Mouse (Mus musculus): ENCODE measurements at regions not wholly inside any gene's neighbourhood (a gene's known extent, or its start where the extent isn't known, plus 50 kb on each side); places are given as distances from the start of the nearest gene placed in this dataset.

GRCm38 (mm10) chr13:69867296-69868065 is 65.3 kb downstream of the Med10 start:
- Histone ChIP-seq H3K27me3 (ENCODE audit: control insufficient read depth, insufficient read depth, low read length) (no peaks in the 10 kb centered on the region), H3K9ac (replicated peaks; ENCODE audit: low read depth, low read length) (no peak overlapping the region), H3K9me3 (ENCODE audit: control insufficient read depth, low read depth, low read length) (no peaks in the 10 kb centered on the region), H3K4me2 (replicated peaks; ENCODE audit: low read depth, low read length) (no peak overlapping the region), H3K27ac (ENCODE audit: low read length) (no peak overlapping the region), H3K36me3 (ENCODE audit: control insufficient read depth, insufficient read depth, low read length) (no peaks in the 10 kb centered on the region), H3K4me3 (ENCODE audit: low read depth, low read length) (no peak overlapping the region), H3K4me1 (ENCODE audit: control insufficient read depth, insufficient read depth, low read length) (no peaks in the 10 kb centered on the region)
- 84% methylated on average over 15 of the region's 15 CpGs for WGBS
- no peak for ATAC-seq (ENCODE audit: insufficient number of reproducible peaks, insufficient read depth, low FRiP score, low read depth)

- Histone ChIP-seq H3K36me3 (ENCODE audit: control insufficient read depth, insufficient read depth, low read length) (no peaks in the 10 kb centered on the region), H3K4me2 (replicated peaks; ENCODE audit: low read depth, low read length) (no peak overlapping the region), H3K9me3 (ENCODE audit: control insufficient read depth, low read depth, low read length) (no peaks in the 10 kb centered on the region), H3K4me3 (ENCODE audit: low read depth, low read length) (no peak overlapping the region), H3K27ac (ENCODE audit: low read length) (no peak overlapping the region), H3K27me3 (ENCODE audit: control insufficient read depth, insufficient read depth, low read length) (no peaks in the 10 kb centered on the region), H3K9ac (replicated peaks; ENCODE audit: low read depth, low read length) (no peak overlapping the region), H3K4me1 (ENCODE audit: control insufficient read depth, insufficient read depth, low read length) (no peaks in the 10 kb centered on the region)
- ATAC-seq (ENCODE audit: insufficient number of reproducible peaks, insufficient read depth, low FRiP score, low read depth): 0 out of 2 replicates have a peak, but pooled peaks have one; percentile 37
- 19% methylated on average over 5 of the region's 5 CpGs for WGBS
Measured at GRCm38 (mm10) chr13:69896536-69896935, 94.3 kb downstream of the Med10 start.

GRCm38 (mm10) chr13:69901139-69901538 is 98.9 kb downstream of the Med10 start:
- no peak overlapping the region for H3K27ac ChIP-seq (ENCODE audit: low read length)
- no peaks in the 10 kb centered on the region for H3K27me3 ChIP-seq (ENCODE audit: control insufficient read depth, insufficient read depth, low read length)
- H3K9ac ChIP-seq (replicated peaks; ENCODE audit: low read depth, low read length): no peak overlapping the region
- H3K4me2 ChIP-seq (replicated peaks; ENCODE audit: low read depth, low read length): no peak overlapping the region
- H3K4me1 ChIP-seq (ENCODE audit: control insufficient read depth, insufficient read depth, low read length): no peaks in the 10 kb centered on the region
- no peak overlapping the region for H3K4me3 ChIP-seq (ENCODE audit: low read depth, low read length)
- no peak for ATAC-seq (ENCODE audit: insufficient number of reproducible peaks, insufficient read depth, low FRiP score, low read depth)
- H3K36me3 ChIP-seq (ENCODE audit: control insufficient read depth, insufficient read depth, low read length): no peaks in the 10 kb centered on the region
- no peaks in the 10 kb centered on the region for H3K9me3 ChIP-seq (ENCODE audit: control insufficient read depth, low read depth, low read length)

GRCm38 (mm10) chr13:69906802-69907537 is 104.8 kb downstream of the Med10 start:
- ATAC-seq (ENCODE audit: insufficient number of reproducible peaks, insufficient read depth, low FRiP score, low read depth): no peak
- Histone ChIP-seq H3K4me1 (ENCODE audit: control insufficient read depth, insufficient read depth, low read length) (no peaks in the 10 kb centered on the region), H3K9me3 (ENCODE audit: control insufficient read depth, low read depth, low read length) (no peaks in the 10 kb centered on the region), H3K4me2 (replicated peaks; ENCODE audit: low read depth, low read length) (no peak overlapping the region), H3K27me3 (ENCODE audit: control insufficient read depth, insufficient read depth, low read length) (no peaks in the 10 kb centered on the region), H3K9ac (replicated peaks; ENCODE audit: low read depth, low read length) (no peak overlapping the region), H3K27ac (ENCODE audit: low read length) (no peak overlapping the region), H3K4me3 (ENCODE audit: low read depth, low read length) (no peak overlapping the region), H3K36me3 (ENCODE audit: control insufficient read depth, insufficient read depth, low read length) (no peaks in the 10 kb centered on the region)
- WGBS: 49% methylated on average over 15 of the region's 15 CpGs

GRCm38 (mm10) chr13:69915796-69916195 is 113.6 kb downstream of the Med10 start:
- Histone ChIP-seq H3K27ac (ENCODE audit: low read length) (no peak overlapping the region), H3K4me3 (ENCODE audit: low read depth, low read length) (no peak overlapping the region), H3K9me3 (ENCODE audit: control insufficient read depth, low read depth, low read length) (no peaks in the 10 kb centered on the region), H3K36me3 (ENCODE audit: control insufficient read depth, insufficient read depth, low read length) (no peaks in the 10 kb centered on the region), H3K9ac (replicated peaks; ENCODE audit: low read depth, low read length) (no peak overlapping the region), H3K4me1 (ENCODE audit: control insufficient read depth, insufficient read depth, low read length) (no peaks in the 10 kb centered on the region), H3K4me2 (replicated peaks; ENCODE audit: low read depth, low read length) (no peak overlapping the region), H3K27me3 (ENCODE audit: control insufficient read depth, insufficient read depth, low read length) (no peaks in the 10 kb centered on the region)
- ATAC-seq (ENCODE audit: insufficient number of reproducible peaks, insufficient read depth, low FRiP score, low read depth): no peak
- 55% methylated on average over 3 of the region's 3 CpGs for WGBS

GRCm38 (mm10) chr13:69932695-69933550 is 130.7 kb downstream of the Med10 start:
- no peaks in the 10 kb centered on the region for H3K4me1 ChIP-seq (ENCODE audit: control insufficient read depth, insufficient read depth, low read length)
- no peak overlapping the region for H3K4me3 ChIP-seq (ENCODE audit: low read depth, low read length)
- H3K27ac ChIP-seq (ENCODE audit: low read length): no peak overlapping the region
- no peaks in the 10 kb centered on the region for H3K36me3 ChIP-seq (ENCODE audit: control insufficient read depth, insufficient read depth, low read length)
- H3K4me2 ChIP-seq (replicated peaks; ENCODE audit: low read depth, low read length): no peak overlapping the region
- ATAC-seq (ENCODE audit: insufficient number of reproducible peaks, insufficient read depth, low FRiP score, low read depth): no peak
- WGBS: 80% methylated on average over 9 of the region's 9 CpGs
- no peaks in the 10 kb centered on the region for H3K9me3 ChIP-seq (ENCODE audit: control insufficient read depth, low read depth, low read length)
- no peak overlapping the region for H3K9ac ChIP-seq (replicated peaks; ENCODE audit: low read depth, low read length)
- no peaks in the 10 kb centered on the region for H3K27me3 ChIP-seq (ENCODE audit: control insufficient read depth, insufficient read depth, low read length)

- no peak overlapping the region for H3K4me2 ChIP-seq (replicated peaks; ENCODE audit: low read depth, low read length)
- 63% methylated on average over 6 of the region's 6 CpGs for WGBS
- no peaks in the 10 kb centered on the region for H3K4me1 ChIP-seq (ENCODE audit: control insufficient read depth, insufficient read depth, low read length)
- H3K36me3 ChIP-seq (ENCODE audit: control insufficient read depth, insufficient read depth, low read length): no peaks in the 10 kb centered on the region
- no peaks in the 10 kb centered on the region for H3K9me3 ChIP-seq (ENCODE audit: control insufficient read depth, low read depth, low read length)
- no peak overlapping the region for H3K27ac ChIP-seq (ENCODE audit: low read length)
- no peak overlapping the region for H3K9ac ChIP-seq (replicated peaks; ENCODE audit: low read depth, low read length)
- no peak overlapping the region for H3K4me3 ChIP-seq (ENCODE audit: low read depth, low read length)
- no peak for ATAC-seq (ENCODE audit: insufficient number of reproducible peaks, insufficient read depth, low FRiP score, low read depth)
- no peaks in the 10 kb centered on the region for H3K27me3 ChIP-seq (ENCODE audit: control insufficient read depth, insufficient read depth, low read length)
Measured at GRCm38 (mm10) chr13:69933551-69933845, 131.3 kb downstream of the Med10 start.

GRCm38 (mm10) chr13:69939791-69940190 is 137.6 kb downstream of the Med10 start:
- Histone ChIP-seq H3K27ac (ENCODE audit: low read length) (no peak overlapping the region), H3K9me3 (ENCODE audit: control insufficient read depth, low read depth, low read length) (no peaks in the 10 kb centered on the region), H3K4me3 (ENCODE audit: low read depth, low read length) (no peak overlapping the region), H3K4me1 (ENCODE audit: control insufficient read depth, insufficient read depth, low read length) (no peaks in the 10 kb centered on the region), H3K36me3 (ENCODE audit: control insufficient read depth, insufficient read depth, low read length) (no peaks in the 10 kb centered on the region), H3K4me2 (replicated peaks; ENCODE audit: low read depth, low read length) (no peak overlapping the region), H3K27me3 (ENCODE audit: control insufficient read depth, insufficient read depth, low read length) (no peaks in the 10 kb centered on the region), H3K9ac (replicated peaks; ENCODE audit: low read depth, low read length) (no peak overlapping the region)
- WGBS: 89% methylated on average over 4 of the region's 4 CpGs
- no peak for ATAC-seq (ENCODE audit: insufficient number of reproducible peaks, insufficient read depth, low FRiP score, low read depth)
